Mouse (Mus musculus) frontal cortex, postnatal 14 days (tissue): Measurements from ENCODE around the gene Hunk.

Experiments
- DNase-seq, 2 experiments: peaks; one replicate each; pipeline ENCODE4 v3.0.0; 2022; ENCODE audit warnings: low spot score in 2 of 2

Hunk gene

GRCm38 (mm10) chr16:90505252-90505651, 119.4 kb downstream of the Hunk start:
- no peak for DNase-seq

- no peak for DNase-seq
Measured at GRCm38 (mm10) chr16:90505680-90506079, 119.9 kb downstream of the Hunk start.

DNA sequence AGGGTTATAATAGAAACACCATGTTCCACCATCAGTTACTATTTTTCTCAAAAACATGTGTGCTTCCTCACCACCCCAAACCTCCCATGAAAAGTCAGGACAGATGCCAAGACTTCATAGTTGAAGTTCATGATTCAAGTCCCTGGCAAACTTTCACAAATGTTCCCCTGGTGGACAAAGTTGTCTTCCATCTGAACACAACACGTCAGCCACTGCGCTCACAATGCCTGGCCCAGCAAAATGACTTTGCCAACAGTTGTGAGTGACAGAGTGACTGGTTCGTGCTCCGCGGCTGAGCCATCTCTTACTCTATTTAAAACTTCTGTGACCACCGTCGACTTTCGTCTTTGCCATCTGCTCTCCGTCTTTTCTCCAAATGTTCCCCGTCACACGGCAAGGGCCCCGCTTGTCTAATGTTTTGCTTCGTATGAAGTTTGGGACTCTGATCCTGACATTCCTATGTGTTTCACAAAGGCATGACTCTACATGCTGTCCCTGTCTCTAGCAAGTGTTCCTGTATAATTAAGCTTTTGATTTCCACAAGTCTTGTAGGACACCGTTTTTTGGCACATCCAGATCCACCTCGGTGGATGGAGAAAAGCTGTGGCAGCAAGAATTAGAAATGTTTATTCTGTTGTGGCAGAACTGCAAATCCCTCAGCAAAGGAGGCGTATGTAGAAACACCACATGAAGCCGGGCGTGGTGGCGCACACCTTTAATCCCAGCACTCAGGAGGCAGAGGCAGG, 125.9 kb downstream of the Hunk start:
- DNase-seq, result no peak

- DNase-seq, result no peak
Measured at GRCm38 (mm10) chr16:90517041-90517440, 131.2 kb downstream of the Hunk start.

DNA sequence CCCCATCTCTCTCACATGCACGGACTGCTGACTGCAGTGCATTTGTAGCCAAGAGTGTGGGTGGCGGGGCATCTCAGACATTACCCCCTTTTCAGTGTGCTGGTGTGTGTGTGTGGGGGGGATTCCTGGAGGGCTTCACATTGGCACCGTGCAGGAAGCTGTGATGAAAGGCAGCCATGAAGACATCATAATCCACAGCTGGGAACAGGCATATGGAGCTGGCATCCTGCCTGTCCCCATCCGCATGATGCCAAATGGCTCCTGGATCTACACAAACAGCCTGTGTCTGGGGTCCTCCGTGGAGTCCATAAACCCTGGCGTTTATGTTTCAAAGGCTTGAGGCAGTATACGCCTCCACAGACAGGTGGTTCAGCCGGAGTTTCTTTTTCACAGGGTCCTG, 132.4 kb downstream of the Hunk start:
- DNase-seq, result no peak

DNA sequence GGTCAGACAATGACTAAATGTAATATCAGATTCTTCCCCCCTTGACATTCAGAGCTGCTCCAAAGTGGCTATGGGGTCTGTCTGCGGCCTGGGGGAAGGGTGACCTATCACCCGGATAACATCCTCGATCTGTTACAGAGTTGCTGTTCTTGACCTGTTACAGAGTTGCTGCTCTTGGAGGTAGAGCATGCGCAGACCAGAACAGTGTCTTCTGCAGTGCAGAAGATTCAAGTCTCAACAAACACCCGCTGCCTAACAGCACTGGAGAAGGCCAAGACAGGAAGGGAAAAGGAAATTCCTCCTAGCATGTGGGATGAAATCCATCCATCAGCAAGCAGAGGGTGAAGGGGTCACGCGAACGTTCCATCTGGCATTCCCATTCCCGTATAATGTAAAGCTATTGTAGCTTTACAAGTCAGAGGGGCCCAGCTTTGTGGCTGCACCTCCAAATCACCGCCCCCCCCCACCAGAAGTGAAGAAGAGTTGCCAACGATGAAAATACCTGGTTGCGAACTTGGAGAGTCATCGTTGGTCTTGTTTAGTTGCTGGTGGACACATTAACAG, 133.0 kb downstream of the Hunk start:
- no peak for DNase-seq

GRCm38 (mm10) chr16:90521191-90521950, 135.6 kb downstream of the Hunk start:
- no peak for DNase-seq

- DNase-seq, result no peak
Measured at GRCm38 (mm10) chr16:90521951-90522255, 136.1 kb downstream of the Hunk start.

GRCm38 (mm10) chr16:90522575-90522974, 136.8 kb downstream of the Hunk start:
- DNase-seq, result no peak

- DNase-seq, result no peak
Measured at GRCm38 (mm10) chr16:90523373-90523772, 137.6 kb downstream of the Hunk start.

GRCm38 (mm10) chr16:90523894-90524293, 138.1 kb downstream of the Hunk start:
- DNase-seq, result no peak

DNA sequence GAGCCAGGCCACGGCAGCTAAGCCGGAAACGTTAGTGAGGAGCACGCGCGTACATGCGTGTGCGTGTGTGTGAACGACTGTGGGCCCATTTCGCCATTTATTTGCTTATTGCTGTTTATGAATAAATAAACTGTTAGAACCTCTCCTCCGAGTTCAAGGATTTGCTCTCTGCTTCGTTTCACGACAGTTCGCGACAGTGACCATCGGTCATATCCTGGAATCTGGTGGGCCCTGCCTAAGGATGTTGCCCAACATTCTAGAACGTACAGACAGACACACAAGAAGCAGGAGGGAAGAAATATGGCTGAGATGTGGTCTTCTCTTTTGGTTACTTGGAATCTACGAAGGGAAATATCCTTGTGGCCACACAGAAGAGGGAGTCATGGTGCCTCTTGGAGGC, 138.6 kb downstream of the Hunk start:
- no peak for DNase-seq

DNA sequence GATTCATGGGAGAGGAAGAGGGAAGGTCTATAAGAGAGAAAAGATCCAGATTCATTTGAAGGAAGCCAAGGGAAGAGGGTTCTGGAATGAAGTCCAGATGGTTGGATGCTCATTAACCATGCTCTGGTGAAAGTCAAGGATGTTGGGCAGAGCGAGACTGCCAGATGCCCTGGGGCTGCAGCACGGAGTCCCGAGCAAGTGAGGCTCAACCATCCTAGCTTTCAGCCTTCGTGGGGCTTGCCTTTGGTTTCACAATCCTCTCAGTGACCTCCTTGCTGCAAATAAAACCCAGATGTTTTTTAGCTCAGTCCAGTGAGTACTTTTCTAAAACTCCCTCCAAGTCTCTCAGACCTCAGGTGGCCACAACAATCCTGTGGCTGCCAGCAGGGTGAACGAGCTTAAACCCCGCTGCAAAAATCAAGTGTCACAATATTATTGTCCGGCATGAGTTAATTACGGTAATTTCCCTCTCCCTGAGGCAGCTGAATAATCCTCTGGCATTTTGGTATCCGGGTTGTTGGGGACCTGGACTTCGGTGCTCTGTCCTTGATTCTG, 147.4 kb downstream of the Hunk start:
- DNase-seq, result no peak

DNA sequence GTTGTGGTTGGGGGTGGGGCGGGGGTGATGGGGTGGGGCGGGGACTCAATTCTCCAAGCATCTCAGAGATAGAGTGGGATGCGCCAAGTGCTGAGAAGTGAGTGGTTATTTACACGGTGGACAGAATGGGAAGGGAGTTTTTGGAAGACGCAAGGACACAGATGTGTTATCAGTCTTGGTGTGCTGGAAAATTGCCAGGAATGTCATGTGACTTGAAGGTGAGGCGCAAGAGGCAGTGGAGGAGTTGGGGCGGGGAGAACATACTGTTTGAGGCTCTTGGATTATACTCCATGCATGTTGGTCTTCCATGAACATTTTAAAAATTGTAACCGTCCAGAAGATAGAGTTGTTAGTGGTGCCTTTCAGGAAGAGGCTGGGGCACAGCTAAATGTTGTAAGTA, 148.8 kb downstream of the Hunk start:
- no peak for DNase-seq

- DNase-seq, result no peak
Measured at GRCm38 (mm10) chr16:90538926-90539325, 153.1 kb downstream of the Hunk start.

DNA sequence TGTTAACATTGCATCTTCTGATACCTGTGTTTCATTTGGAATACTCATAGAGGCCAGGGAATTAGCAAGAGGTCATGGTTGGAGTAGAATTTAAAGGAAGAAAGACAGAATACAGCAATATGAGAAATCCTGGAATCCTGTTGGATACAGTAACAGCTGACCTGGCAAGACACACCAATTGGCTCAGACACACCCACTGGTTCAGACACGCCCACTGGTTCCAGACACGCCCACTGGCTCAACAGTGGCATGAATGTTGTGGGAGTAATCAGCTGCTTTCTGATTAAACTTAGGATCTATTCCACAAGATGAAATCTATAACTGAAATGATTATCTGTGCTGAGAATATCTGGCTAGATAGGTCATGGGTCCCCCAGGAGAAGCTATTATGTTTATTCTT, 155.4 kb downstream of the Hunk start:
- DNase-seq, result no peak

GRCm38 (mm10) chr16:90542383-90542782, 156.6 kb downstream of the Hunk start:
- DNase-seq, result no peak

DNA sequence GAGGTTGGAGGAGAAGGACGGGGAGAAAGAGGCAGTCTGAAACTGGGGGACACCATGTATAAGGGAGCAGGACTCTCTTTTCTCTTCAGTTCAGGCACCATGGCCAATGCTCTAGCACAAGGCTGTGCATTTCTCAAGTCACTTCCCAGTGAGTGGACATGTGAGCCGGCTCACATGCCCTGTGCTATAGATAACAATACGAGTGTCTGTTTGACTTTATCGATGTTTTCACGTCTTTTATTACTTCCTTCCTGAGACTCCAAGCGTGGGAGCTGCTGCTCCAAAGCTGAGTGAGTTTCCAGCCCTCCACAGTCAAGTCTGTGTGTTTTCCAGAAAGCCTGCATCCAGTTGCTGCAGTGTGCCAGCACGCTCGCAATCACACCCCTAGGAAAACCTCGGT, 158.4 kb downstream of the Hunk start:
- no peak for DNase-seq

DNA sequence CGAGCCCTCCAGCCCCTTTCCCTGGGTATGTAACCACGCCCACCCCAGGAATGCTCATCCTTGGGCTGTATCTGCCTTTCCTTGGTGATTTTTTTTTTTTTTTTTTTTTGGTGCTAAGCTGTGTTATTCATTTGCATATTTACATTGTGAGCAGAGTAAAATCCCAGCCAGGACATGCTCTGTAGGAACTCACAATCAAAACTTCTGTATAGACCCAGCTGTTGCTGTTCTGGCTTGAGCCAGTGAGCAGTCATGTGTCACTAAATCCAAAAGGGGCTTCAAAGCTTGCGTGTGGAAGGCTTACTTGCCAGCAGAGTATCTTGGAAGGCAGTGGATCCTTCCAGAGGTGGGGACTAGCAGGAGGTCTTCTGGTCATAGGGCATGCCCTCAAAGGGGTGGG, 159.7 kb downstream of the Hunk start:
- DNase-seq, result no peak

DNA sequence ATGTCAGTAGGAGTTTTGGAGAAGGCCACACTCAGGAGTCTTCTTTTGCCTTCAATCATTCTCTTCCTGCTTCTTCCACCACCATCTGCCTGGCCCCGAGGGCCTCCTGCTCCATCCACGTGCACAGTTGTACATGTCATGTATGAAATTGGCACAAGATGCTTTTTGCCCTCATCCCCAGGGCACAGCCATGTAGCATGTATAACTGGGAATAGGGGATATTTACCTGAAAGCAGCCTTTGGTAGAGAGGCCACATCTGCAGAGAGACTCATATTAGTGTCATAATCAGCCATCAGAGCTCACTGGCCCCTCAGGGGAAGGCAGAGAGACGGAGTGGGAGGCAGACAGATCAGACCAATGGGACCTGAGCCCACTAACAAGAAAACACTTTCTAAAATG, 160.8 kb downstream of the Hunk start:
- no peak for DNase-seq

GRCm38 (mm10) chr16:90547996-90548395, 162.2 kb downstream of the Hunk start:
- DNase-seq, result no peak
